Mouse (Mus musculus): ENCODE measurements around the gene Agr2.

The Agr2 gene

GRCm38 (mm10) chr12:35992711-35993110 is at the start of gene Agr2:
TSS of gene Agr2 (plus strand) at chr12:35992907.
- no peak for DNase-seq (ENCODE audit: low spot score)

- no peak for DNase-seq (ENCODE audit: low spot score)
Measured at GRCm38 (mm10) chr12:35951757-35952156, 41.0 kb upstream of the Agr2 start.

GRCm38 (mm10) chr12:35957235-35957634 is 35.5 kb upstream of the Agr2 start:
- DNase-seq (ENCODE audit: low spot score) = peak; percentile 47

GRCm38 (mm10) chr12:35966098-35966767 is 26.5 kb upstream of the Agr2 start:
- no peak for DNase-seq (ENCODE audit: low spot score)

- DNase-seq (ENCODE audit: low spot score) = no peak
Measured at GRCm38 (mm10) chr12:35966768-35967141, 26.0 kb upstream of the Agr2 start.

- DNase-seq (ENCODE audit: low spot score) = no peak
Measured at GRCm38 (mm10) chr12:35975898-35976297, 16.8 kb upstream of the Agr2 start.

- no peak for DNase-seq (ENCODE audit: low spot score)
Measured at GRCm38 (mm10) chr12:35977633-35978246, 15.0 kb upstream of the Agr2 start.

GRCm38 (mm10) chr12:35979625-35980024 is 13.1 kb upstream of the Agr2 start:
- DNase-seq (ENCODE audit: low spot score) = no peak

GRCm38 (mm10) chr12:35981732-35982360 is 10.9 kb upstream of the Agr2 start:
- peak; percentile 79 for DNase-seq (ENCODE audit: low spot score)

- no peak for DNase-seq (ENCODE audit: low spot score)
Measured at GRCm38 (mm10) chr12:35983472-35983871, 9.2 kb upstream of the Agr2 start.

GRCm38 (mm10) chr12:35984743-35985142 is 8.0 kb upstream of the Agr2 start:
- DNase-seq (ENCODE audit: low spot score) = no peak

GRCm38 (mm10) chr12:35993583-35993982 is 876 bp downstream of the Agr2 start:
- DNase-seq (ENCODE audit: low spot score) = no peak

GRCm38 (mm10) chr12:35994098-35994497 is 1.4 kb downstream of the Agr2 start:
- no peak for DNase-seq (ENCODE audit: low spot score)

GRCm38 (mm10) chr12:35995799-35996198 is 3.1 kb downstream of the Agr2 start:
- peak; percentile 89 for DNase-seq (ENCODE audit: low spot score)

GRCm38 (mm10) chr12:36004714-36005113 is 12.0 kb downstream of the Agr2 start:
- peak; percentile 42 for DNase-seq (ENCODE audit: low spot score)

- no peak for DNase-seq (ENCODE audit: low spot score)
Measured at GRCm38 (mm10) chr12:36007581-36007980, 14.9 kb downstream of the Agr2 start.

GRCm38 (mm10) chr12:36008364-36009047 is 15.8 kb downstream of the Agr2 start:
- DNase-seq (ENCODE audit: low spot score) = no peak

- no peak for DNase-seq (ENCODE audit: low spot score)
Measured at GRCm38 (mm10) chr12:36013216-36013910, 20.7 kb downstream of the Agr2 start.

GRCm38 (mm10) chr12:36017791-36018190 is 25.1 kb downstream of the Agr2 start:
- no peak for DNase-seq (ENCODE audit: low spot score)

GRCm38 (mm10) chr12:36019572-36019971 is 26.9 kb downstream of the Agr2 start:
- no peak for DNase-seq (ENCODE audit: low spot score)

GRCm38 (mm10) chr12:36020081-36020480 is 27.4 kb downstream of the Agr2 start:
- no peak for DNase-seq (ENCODE audit: low spot score)

- DNase-seq (ENCODE audit: low spot score) = no peak
Measured at GRCm38 (mm10) chr12:36020710-36021109, 28.0 kb downstream of the Agr2 start.

Data from embryo, embryonic 10 days (tissue).